Mouse (Mus musculus): ENCODE measurements around the gene Adgrb3. TPM values are rescaled to one million over a fixed set of nuclear protein-coding genes. Genes with fewer than 3 reads are reported as not detected.
A peak's percentile ranks its signal among the peaks of the same experiment; 100 is the strongest.
"Not testable (repeated sequence)": the region's sequence is repeated elsewhere in the genome, so short reads cannot be mapped to it uniquely, and the experiment has no call there.

Adgrb3 gene
- polyA plus RNA-seq, 1 experiment from 2014 or later: 2.1 TPM

GRCm38 (mm10) chr1:25616954-25617353 is 212.6 kb downstream of the Adgrb3 start:
- no peak for ATAC-seq
- Histone ChIP-seq H3K36me3 (ENCODE audit: control insufficient read depth, insufficient read depth) (no peaks in the 10 kb centered on the region), H3K9me3 (ENCODE audit: control insufficient read depth) (no peaks in the 10 kb centered on the region), H3K4me1 (replicated peaks; ENCODE audit: control insufficient read depth, insufficient read depth, low read length) (no peaks in the 10 kb centered on the region), H3K4me2 (replicated peaks; ENCODE audit: low read depth) (no peak overlapping the region), H3K27ac (ENCODE audit: low read depth, low read length) (no peak overlapping the region), H3K9ac (ENCODE audit: low read depth, low read length) (no peak overlapping the region), H3K4me3 (ENCODE audit: low read depth, low read length) (no peak overlapping the region), H3K27me3 (replicated peaks; ENCODE audit: control insufficient read depth, insufficient read depth, low read length) (no peaks in the 10 kb centered on the region)
- peak; percentile 48 for TF ChIP-seq CTCF (IDR thresholded peaks at IDR 0.05; ENCODE audit: low read depth)

GRCm38 (mm10) chr1:25610776-25611175 is 218.7 kb downstream of the Adgrb3 start:
- not testable (repeated sequence) for H3K4me2 ChIP-seq (replicated peaks; ENCODE audit: low read depth); H3K27ac ChIP-seq (ENCODE audit: low read depth, low read length); H3K36me3 ChIP-seq (ENCODE audit: control insufficient read depth, insufficient read depth); H3K9me3 ChIP-seq (ENCODE audit: control insufficient read depth); H3K9ac ChIP-seq (ENCODE audit: low read depth, low read length); ATAC-seq; H3K4me1 ChIP-seq (replicated peaks; ENCODE audit: control insufficient read depth, insufficient read depth, low read length); H3K27me3 ChIP-seq (replicated peaks; ENCODE audit: control insufficient read depth, insufficient read depth, low read length); H3K4me3 ChIP-seq (ENCODE audit: low read depth, low read length)

GRCm38 (mm10) chr1:25598941-25599340 is 230.6 kb downstream of the Adgrb3 start:
- Histone ChIP-seq H3K27me3 (replicated peaks; ENCODE audit: control insufficient read depth, insufficient read depth, low read length) (no peaks in the 10 kb centered on the region), H3K4me1 (replicated peaks; ENCODE audit: control insufficient read depth, insufficient read depth, low read length) (no peaks in the 10 kb centered on the region), H3K9me3 (ENCODE audit: control insufficient read depth) (no peaks in the 10 kb centered on the region), H3K4me2 (replicated peaks; ENCODE audit: low read depth) (no peak overlapping the region), H3K27ac (ENCODE audit: low read depth, low read length) (no peak overlapping the region), H3K4me3 (ENCODE audit: low read depth, low read length) (no peak overlapping the region), H3K9ac (ENCODE audit: low read depth, low read length) (no peak overlapping the region), H3K36me3 (ENCODE audit: control insufficient read depth, insufficient read depth) (no peaks in the 10 kb centered on the region)
- TF ChIP-seq CTCF (IDR thresholded peaks at IDR 0.05; ENCODE audit: low read depth): no peak
- ATAC-seq: no peak
- WGBS: 82% methylated on average over 5 of the region's 5 CpGs

GRCm38 (mm10) chr1:25588568-25589118 is 240.9 kb downstream of the Adgrb3 start:
- Histone ChIP-seq H3K4me3 (ENCODE audit: low read depth, low read length) (no peak overlapping the region), H3K27me3 (replicated peaks; ENCODE audit: control insufficient read depth, insufficient read depth, low read length) (no peaks in the 10 kb centered on the region), H3K36me3 (ENCODE audit: control insufficient read depth, insufficient read depth) (no peaks in the 10 kb centered on the region), H3K4me1 (replicated peaks; ENCODE audit: control insufficient read depth, insufficient read depth, low read length) (no peaks in the 10 kb centered on the region), H3K4me2 (replicated peaks; ENCODE audit: low read depth) (no peak overlapping the region), H3K27ac (ENCODE audit: low read depth, low read length) (no peak overlapping the region), H3K9me3 (ENCODE audit: control insufficient read depth) (no peaks in the 10 kb centered on the region), H3K9ac (ENCODE audit: low read depth, low read length) (no peak overlapping the region)
- no peak for TF ChIP-seq CTCF (IDR thresholded peaks at IDR 0.05; ENCODE audit: low read depth)
- ATAC-seq: no peak
- WGBS: 68% methylated on average over 2 of the region's 2 CpGs

GRCm38 (mm10) chr1:25581698-25582097 is 247.8 kb downstream of the Adgrb3 start:
- Histone ChIP-seq H3K4me2 (replicated peaks; ENCODE audit: low read depth) (no peak overlapping the region), H3K27ac (ENCODE audit: low read depth, low read length) (no peak overlapping the region), H3K36me3 (ENCODE audit: control insufficient read depth, insufficient read depth) (no peaks in the 10 kb centered on the region), H3K9ac (ENCODE audit: low read depth, low read length) (no peak overlapping the region), H3K9me3 (ENCODE audit: control insufficient read depth) (no peaks in the 10 kb centered on the region), H3K4me1 (replicated peaks; ENCODE audit: control insufficient read depth, insufficient read depth, low read length) (no peaks in the 10 kb centered on the region), H3K27me3 (replicated peaks; ENCODE audit: control insufficient read depth, insufficient read depth, low read length) (no peaks in the 10 kb centered on the region), H3K4me3 (ENCODE audit: low read depth, low read length) (no peak overlapping the region)
- no peak for ATAC-seq
- no peak for TF ChIP-seq CTCF (IDR thresholded peaks at IDR 0.05; ENCODE audit: low read depth)
- 76% methylated on average over 1 of the region's 1 CpGs for WGBS

- H3K4me1 ChIP-seq (replicated peaks; ENCODE audit: control insufficient read depth, insufficient read depth, low read length): no peaks in the 10 kb centered on the region
- WGBS: 77% methylated on average over 4 of the region's 4 CpGs
- no peaks in the 10 kb centered on the region for H3K27me3 ChIP-seq (replicated peaks; ENCODE audit: control insufficient read depth, insufficient read depth, low read length)
- H3K27ac ChIP-seq (ENCODE audit: low read depth, low read length): no peak overlapping the region
- no peak overlapping the region for H3K4me2 ChIP-seq (replicated peaks; ENCODE audit: low read depth)
- no peak overlapping the region for H3K9ac ChIP-seq (ENCODE audit: low read depth, low read length)
- TF ChIP-seq CTCF (IDR thresholded peaks at IDR 0.05; ENCODE audit: low read depth): no peak
- no peak for ATAC-seq
- H3K4me3 ChIP-seq (ENCODE audit: low read depth, low read length): no peak overlapping the region
- H3K9me3 ChIP-seq (ENCODE audit: control insufficient read depth): no peaks in the 10 kb centered on the region
- H3K36me3 ChIP-seq (ENCODE audit: control insufficient read depth, insufficient read depth): no peaks in the 10 kb centered on the region
Measured at GRCm38 (mm10) chr1:25577836-25578235, 251.7 kb downstream of the Adgrb3 start.

GRCm38 (mm10) chr1:25576598-25576997 is 252.9 kb downstream of the Adgrb3 start:
- ATAC-seq: no peak
- Histone ChIP-seq H3K9ac (ENCODE audit: low read depth, low read length) (no peak overlapping the region), H3K4me2 (replicated peaks; ENCODE audit: low read depth) (no peak overlapping the region), H3K27ac (ENCODE audit: low read depth, low read length) (no peak overlapping the region), H3K9me3 (ENCODE audit: control insufficient read depth) (no peaks in the 10 kb centered on the region), H3K27me3 (replicated peaks; ENCODE audit: control insufficient read depth, insufficient read depth, low read length) (no peaks in the 10 kb centered on the region), H3K4me1 (replicated peaks; ENCODE audit: control insufficient read depth, insufficient read depth, low read length) (no peaks in the 10 kb centered on the region), H3K4me3 (ENCODE audit: low read depth, low read length) (no peak overlapping the region), H3K36me3 (ENCODE audit: control insufficient read depth, insufficient read depth) (no peaks in the 10 kb centered on the region)
- no peak for TF ChIP-seq CTCF (IDR thresholded peaks at IDR 0.05; ENCODE audit: low read depth)
- WGBS: 82% methylated on average over 6 of the region's 6 CpGs

Measured in intestine, postnatal 0 days (tissue).